Mouse (Mus musculus) spleen, adult 12 weeks (tissue): ENCODE data around the gene Fbxw4.

Source experiments
- DNase-seq: peaks from one replicate; pipeline ENCODE4 v3.0.0; 2022; ENCODE audit warnings: low spot score

Fbxw4 gene

GRCm38 (mm10) chr19:45659738-45660502 lies at the start of gene Fbxw4:
Fbxw4 (minus strand) TSS chr19:45660312.
- DNase-seq = peak; percentile 72

GRCm38 (mm10) chr19:45708704-45709103 lies 48.6 kb upstream of the Fbxw4 start:
- no peak for DNase-seq

GRCm38 (mm10) chr19:45696281-45696600 lies 36.1 kb upstream of the Fbxw4 start:
- DNase-seq = no peak

- DNase-seq = no peak
Observed at GRCm38 (mm10) chr19:45695496-45696280, 35.6 kb upstream of the Fbxw4 start.

- no peak for DNase-seq
Observed at GRCm38 (mm10) chr19:45694056-45694455, 33.9 kb upstream of the Fbxw4 start.

- DNase-seq = no peak
Observed at GRCm38 (mm10) chr19:45692211-45692610, 32.1 kb upstream of the Fbxw4 start.

GRCm38 (mm10) chr19:45691001-45691535 lies 31.0 kb upstream of the Fbxw4 start:
- DNase-seq = no peak

- no peak for DNase-seq
Observed at GRCm38 (mm10) chr19:45687001-45687400, 26.9 kb upstream of the Fbxw4 start.

GRCm38 (mm10) chr19:45683676-45684075 lies 23.6 kb upstream of the Fbxw4 start:
- no peak for DNase-seq

GRCm38 (mm10) chr19:45680495-45681130 lies 20.5 kb upstream of the Fbxw4 start:
- no peak for DNase-seq

GRCm38 (mm10) chr19:45676723-45677269 lies 16.7 kb upstream of the Fbxw4 start:
- no peak for DNase-seq

- peak; percentile 5 for DNase-seq
Observed at GRCm38 (mm10) chr19:45675720-45676581, 15.8 kb upstream of the Fbxw4 start.

- DNase-seq = no peak
Observed at GRCm38 (mm10) chr19:45675196-45675595, 15.1 kb upstream of the Fbxw4 start.

- DNase-seq = no peak
Observed at GRCm38 (mm10) chr19:45672971-45673370, 12.9 kb upstream of the Fbxw4 start.

GRCm38 (mm10) chr19:45668986-45669385 lies 8.9 kb upstream of the Fbxw4 start:
- no peak for DNase-seq

- DNase-seq = no peak
Observed at GRCm38 (mm10) chr19:45663851-45664250, 3.7 kb upstream of the Fbxw4 start.

- no peak for DNase-seq
Observed at GRCm38 (mm10) chr19:45660503-45660790, 335 bp upstream of the Fbxw4 start.

GRCm38 (mm10) chr19:45659301-45659737 lies 793 bp downstream of the Fbxw4 start:
- DNase-seq = peak; percentile 27

- peak; percentile 9 for DNase-seq
Observed at GRCm38 (mm10) chr19:45658556-45659268, 1.4 kb downstream of the Fbxw4 start.

GRCm38 (mm10) chr19:45657828-45658227 lies 2.3 kb downstream of the Fbxw4 start:
- DNase-seq = no peak
